Mouse (Mus musculus): Measurements from ENCODE around the gene Notch4. TPM values are rescaled to one million over a fixed set of nuclear protein-coding genes. Genes with fewer than 3 reads are reported as not detected.

Notch4 gene
- polyA plus RNA-seq, 1 experiment from 2014 or later = 8.4 TPM

DNA sequence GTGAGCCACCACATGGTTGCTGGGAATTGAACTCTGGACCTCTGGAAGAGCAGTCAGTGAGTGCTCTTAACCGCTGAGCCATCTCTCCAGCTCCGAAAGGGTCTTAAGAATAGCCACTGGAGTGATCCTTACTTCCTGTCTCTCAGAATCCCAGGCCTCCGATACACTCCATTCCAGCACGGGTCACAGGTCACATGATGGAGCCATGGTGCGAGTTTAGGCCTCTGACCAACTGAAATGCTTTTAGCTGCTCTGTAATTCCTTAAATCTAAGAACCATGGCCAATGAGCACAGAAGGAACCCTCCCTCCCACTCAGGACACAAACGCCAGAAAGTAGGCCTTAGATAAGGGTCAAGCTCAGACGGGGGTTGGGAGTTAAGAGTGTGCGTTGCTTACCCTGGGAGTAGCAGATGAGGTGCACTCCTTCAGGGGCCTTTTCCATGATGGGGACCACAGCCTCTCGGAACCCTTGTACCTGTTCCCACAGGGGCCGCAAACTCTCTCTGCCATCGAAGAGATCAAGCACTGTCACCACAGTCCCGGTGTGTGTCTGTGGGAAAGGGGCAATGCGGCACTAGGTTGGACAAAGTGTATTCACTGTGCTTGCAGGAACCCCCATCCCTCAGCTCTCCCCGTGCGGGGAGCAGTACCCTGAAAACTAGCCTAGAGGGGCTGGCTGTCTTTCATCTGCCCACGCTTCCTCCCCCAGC is 62.1 kb downstream of the Notch4 start:
- peaks cover 32% of the 10 kb centered on the region for H3K27me3 ChIP-seq (ENCODE audit: insufficient read depth, poor library complexity, severe bottlenecking)
- peaks cover 42% of the 10 kb centered on the region for H3K4me1 ChIP-seq
- peaks cover 32% of the 10 kb centered on the region for H3K36me3 ChIP-seq
- H3K4me3 ChIP-seq = peak overlapping the region; percentile 70
- H3K9me3 ChIP-seq = no peaks in the 10 kb centered on the region
- no peak for DNase-seq (ENCODE audit: low spot score)
- H3K27ac ChIP-seq = peak overlapping the region; percentile 93
- 48% methylated on average over 16 of the region's 16 CpGs for WGBS

DNA sequence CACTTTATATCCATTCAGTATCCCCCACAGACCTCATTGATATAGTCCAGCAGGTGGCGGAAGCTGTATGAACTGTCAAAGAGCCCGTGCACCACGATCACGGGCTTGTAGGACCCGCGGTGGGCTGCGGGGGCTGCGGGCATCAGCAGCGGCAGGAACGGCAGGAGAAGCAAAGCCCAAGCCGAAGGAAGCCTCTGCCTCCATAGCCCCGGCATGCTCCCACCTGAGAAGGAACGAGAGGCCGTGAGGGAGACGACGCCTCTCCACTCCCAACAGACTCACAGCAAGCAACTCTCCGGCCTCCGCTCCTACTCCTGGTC is 62.7 kb downstream of the Notch4 start:
- H3K27me3 ChIP-seq (ENCODE audit: insufficient read depth, poor library complexity, severe bottlenecking) = peaks cover 37% of the 10 kb centered on the region
- DNase-seq (ENCODE audit: low spot score) = no peak
- H3K4me3 ChIP-seq = peak overlapping the region; percentile 70
- peaks cover 29% of the 10 kb centered on the region for H3K36me3 ChIP-seq
- peak overlapping the region; percentile 93 for H3K27ac ChIP-seq
- WGBS = under 1% methylated on average over 18 of the region's 18 CpGs
- no peaks in the 10 kb centered on the region for H3K9me3 ChIP-seq
- H3K4me1 ChIP-seq = peaks cover 48% of the 10 kb centered on the region

GRCm38 (mm10) chr17:34627093-34627942 is 63.2 kb downstream of the Notch4 start:
- Histone ChIP-seq H3K4me1 (peaks cover 53% of the 10 kb centered on the region), H3K9me3 (no peaks in the 10 kb centered on the region), H3K27me3 (ENCODE audit: insufficient read depth, poor library complexity, severe bottlenecking) (peaks cover 43% of the 10 kb centered on the region), H3K27ac (peak overlapping the region; percentile 93), H3K36me3 (peaks cover 24% of the 10 kb centered on the region), H3K4me3 (peak overlapping the region; percentile 70)
- peak; percentile 96 for DNase-seq (ENCODE audit: low spot score)
- 0% methylated on average over 45 of the region's 45 CpGs for WGBS

DNA sequence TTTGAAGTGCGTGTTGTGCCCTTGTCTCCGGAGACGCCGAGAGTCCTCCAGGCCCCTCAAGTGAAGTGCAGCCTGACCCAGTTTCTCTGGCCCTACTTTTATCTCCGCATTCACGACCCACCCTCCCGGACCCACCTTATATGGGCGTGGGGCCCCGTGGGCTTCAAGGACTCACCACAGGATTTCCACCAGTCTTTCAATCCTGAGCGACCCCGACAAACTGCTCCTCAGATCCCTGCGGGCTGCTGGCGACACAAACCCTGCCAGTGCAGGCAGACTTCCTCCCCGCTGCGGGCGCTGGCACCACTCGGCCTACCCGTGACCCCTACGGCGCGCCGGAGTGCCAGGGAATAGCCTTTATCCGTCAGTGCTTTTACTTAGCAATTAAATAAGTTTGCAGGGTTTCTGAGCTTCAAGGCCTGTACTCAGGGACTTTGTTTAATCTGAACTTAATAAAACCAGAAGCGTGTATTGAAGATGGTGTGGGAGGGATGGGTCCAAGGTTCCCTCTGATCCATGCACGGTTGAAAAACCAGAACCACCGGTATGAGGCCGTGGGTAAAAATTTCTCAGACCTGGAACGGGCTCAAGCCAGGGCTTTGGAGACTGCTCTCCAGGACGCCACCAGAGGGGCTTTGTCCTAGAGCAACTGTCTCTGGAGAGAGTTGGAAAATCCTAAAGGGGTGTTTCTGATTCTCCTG is 64.0 kb downstream of the Notch4 start, which contains the start of gene Ppt2:
Gene Ppt2, minus strand, starts transcription at position 568 of the 701 bp plus-strand sequence.
- H3K27ac ChIP-seq = peak within 1 kb of the TSS; percentile 93
- WGBS = 4% methylated on average over 29 of the region's 29 CpGs
- H3K9me3 ChIP-seq = no peaks in the 10 kb centered on the region
- H3K4me3 ChIP-seq = peak within 1 kb of the TSS; percentile 70
- peaks cover 51% of the 10 kb centered on the region for H3K27me3 ChIP-seq (ENCODE audit: insufficient read depth, poor library complexity, severe bottlenecking)
- peaks cover 55% of the 10 kb centered on the region for H3K4me1 ChIP-seq
- peaks cover 16% of the 10 kb centered on the region; the same call in 1 of the 2 replicates for H3K36me3 ChIP-seq
- peak; percentile 91 for DNase-seq (ENCODE audit: low spot score)

GRCm38 (mm10) chr17:34628644-34628967 is 64.5 kb downstream of the Notch4 start:
- Histone ChIP-seq H3K4me1 (peaks cover 55% of the 10 kb centered on the region), H3K27ac (peak overlapping the region; percentile 93), H3K4me3 (peak overlapping the region; percentile 70), H3K27me3 (ENCODE audit: insufficient read depth, poor library complexity, severe bottlenecking) (peaks cover 56% of the 10 kb centered on the region), H3K36me3 (peaks cover 11% of the 10 kb centered on the region; the same call in 1 of the 2 replicates), H3K9me3 (no peaks in the 10 kb centered on the region)
- no peak for DNase-seq (ENCODE audit: low spot score)
- 29% methylated on average over 5 of the region's 5 CpGs for WGBS

DNA sequence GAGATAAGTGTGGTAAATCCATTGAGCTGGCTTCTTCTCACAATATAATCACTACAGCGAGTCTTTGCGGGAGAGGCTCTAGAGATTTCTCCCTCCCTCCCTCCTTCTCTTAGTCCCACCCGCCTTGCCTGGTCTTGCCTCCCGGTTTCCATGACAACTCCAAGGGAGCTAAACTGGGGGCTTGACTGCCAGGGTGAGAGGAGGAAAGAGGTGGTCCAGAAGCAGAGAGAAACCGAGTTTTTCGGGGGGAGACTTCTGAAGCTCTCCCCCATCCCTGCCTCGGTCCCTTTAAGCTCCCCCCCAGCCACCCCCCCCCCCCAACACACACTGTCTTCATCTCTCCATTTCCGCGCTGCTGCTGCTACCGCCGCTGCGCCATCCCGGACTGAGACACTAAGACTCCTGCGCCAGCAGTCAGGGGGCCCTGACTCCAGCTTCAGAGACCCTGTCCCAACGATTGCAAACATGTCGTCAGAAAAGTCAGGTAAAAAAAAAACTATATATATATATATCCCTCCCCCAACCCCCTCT is 65.2 kb downstream of the Notch4 start, which contains the start of gene Prrt1:
Gene Prrt1, plus strand, starts transcription at position 313 of the 531 bp plus-strand sequence.
- Histone ChIP-seq H3K27me3 (ENCODE audit: insufficient read depth, poor library complexity, severe bottlenecking) (peaks cover 62% of the 10 kb centered on the region), H3K9me3 (no peaks in the 10 kb centered on the region), H3K4me1 (peaks cover 55% of the 10 kb centered on the region), H3K36me3 (peaks cover 6% of the 10 kb centered on the region; the same call in 1 of the 2 replicates), H3K4me3 (peak within 1 kb of the TSS; percentile 70), H3K27ac (peak within 1 kb of the TSS; percentile 93)
- DNase-seq (ENCODE audit: low spot score) = no peak
- WGBS = 2% methylated on average over 16 of the region's 16 CpGs

- no peak for DNase-seq (ENCODE audit: low spot score)
- Histone ChIP-seq H3K27me3 (ENCODE audit: insufficient read depth, poor library complexity, severe bottlenecking) (peaks cover 62% of the 10 kb centered on the region), H3K4me1 (peaks cover 55% of the 10 kb centered on the region), H3K27ac (0 out of 2 replicates have a peak overlapping the region, but pooled peaks have one; percentile 1), H3K36me3 (peaks cover 6% of the 10 kb centered on the region; the same call in 1 of the 2 replicates), H3K4me3 (peak overlapping the region; percentile 57), H3K9me3 (no peaks in the 10 kb centered on the region)
- WGBS = 15% methylated on average over 12 of the region's 12 CpGs
Observed at GRCm38 (mm10) chr17:34629796-34630603, 65.9 kb downstream of the Notch4 start.

- DNase-seq (ENCODE audit: low spot score) = no peak
- Histone ChIP-seq H3K27ac (0 out of 2 replicates have a peak overlapping the region, but pooled peaks have one; percentile 1), H3K27me3 (ENCODE audit: insufficient read depth, poor library complexity, severe bottlenecking) (peaks cover 68% of the 10 kb centered on the region), H3K4me1 (peaks cover 54% of the 10 kb centered on the region), H3K4me3 (peak overlapping the region; percentile 57), H3K9me3 (no peaks in the 10 kb centered on the region), H3K36me3 (no peaks in the 10 kb centered on the region)
- WGBS = 2% methylated on average over 48 of the region's 48 CpGs
Observed at GRCm38 (mm10) chr17:34630761-34631301, 66.8 kb downstream of the Notch4 start.

DNA sequence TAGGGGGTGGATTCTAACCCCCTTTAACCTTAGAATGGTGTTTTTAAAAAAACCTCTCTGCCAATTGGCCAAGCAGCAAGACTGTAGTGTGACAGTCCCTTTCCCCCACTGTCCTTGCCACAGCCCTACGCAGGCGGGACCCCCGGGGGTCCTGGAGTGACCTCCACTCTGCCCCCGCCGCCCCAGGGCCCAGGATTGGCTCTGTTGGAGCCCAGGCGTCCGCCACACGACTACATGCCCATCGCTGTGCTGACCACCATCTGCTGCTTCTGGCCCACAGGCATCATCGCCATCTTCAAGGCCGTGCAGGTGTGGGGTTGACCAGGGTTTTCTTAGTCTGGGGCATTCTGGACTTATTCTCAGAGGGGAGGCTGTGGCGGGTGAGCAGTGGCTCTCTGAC is 67.6 kb downstream of the Notch4 start:
- WGBS = 6% methylated on average over 12 of the region's 12 CpGs
- peak overlapping the region; percentile 57 for H3K4me3 ChIP-seq
- no peak for DNase-seq (ENCODE audit: low spot score)
- peaks cover 45% of the 10 kb centered on the region for H3K4me1 ChIP-seq
- no peaks in the 10 kb centered on the region for H3K36me3 ChIP-seq
- H3K9me3 ChIP-seq = no peaks in the 10 kb centered on the region
- H3K27ac ChIP-seq = 0 out of 2 replicates have a peak overlapping the region, but pooled peaks have one; percentile 42
- H3K27me3 ChIP-seq (ENCODE audit: insufficient read depth, poor library complexity, severe bottlenecking) = peaks cover 73% of the 10 kb centered on the region

DNA sequence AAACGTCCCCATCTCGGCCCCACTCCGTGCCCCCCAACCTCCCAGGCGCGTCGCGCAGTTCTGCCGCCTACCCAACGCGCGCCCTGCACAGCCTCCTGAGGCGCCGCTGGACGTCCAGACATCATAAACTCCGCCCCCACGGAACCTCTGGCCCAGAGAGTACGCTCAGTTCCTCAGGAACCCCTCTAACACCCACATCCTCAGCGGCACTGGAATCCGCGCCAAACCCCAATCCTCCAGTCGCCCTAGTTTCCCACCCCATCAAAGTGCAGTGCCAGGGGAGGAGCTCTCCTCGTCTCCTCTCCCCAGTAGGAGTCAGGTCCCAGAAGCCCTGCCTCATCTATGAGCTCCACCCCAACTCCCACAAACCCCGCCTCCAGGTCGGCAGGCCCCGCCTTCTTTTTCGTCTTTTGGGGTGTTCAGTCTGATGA is 68.2 kb downstream of the Notch4 start:
- H3K27me3 ChIP-seq (ENCODE audit: insufficient read depth, poor library complexity, severe bottlenecking) = peaks cover 73% of the 10 kb centered on the region
- H3K4me1 ChIP-seq = peaks cover 44% of the 10 kb centered on the region

DNA sequence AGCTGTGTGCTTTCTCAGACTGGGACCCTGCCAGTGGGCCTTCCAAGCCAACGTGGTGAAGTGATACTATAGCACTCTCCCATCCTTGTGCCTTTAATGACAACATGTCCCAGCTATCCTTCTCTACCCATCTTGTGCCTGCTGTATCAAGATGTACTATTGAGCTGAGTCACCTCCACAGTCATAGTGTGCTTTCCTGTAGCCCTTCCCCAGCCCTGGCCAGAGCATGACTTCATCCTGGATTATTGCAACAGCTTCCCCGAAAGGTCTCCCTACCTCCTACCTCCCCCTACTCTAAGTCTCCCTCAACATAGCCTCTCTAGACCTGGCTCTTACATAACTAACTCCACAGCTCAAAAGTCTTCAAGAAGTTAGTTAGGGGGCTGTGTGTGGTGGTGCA is 71.6 kb downstream of the Notch4 start:
- H3K9me3 ChIP-seq = no peaks in the 10 kb centered on the region

More for the DNA sequence above, 68.2 kb downstream of the Notch4 start:
- H3K27ac ChIP-seq = peak overlapping the region; percentile 42; the same call in 1 of the 2 replicates
- WGBS = 2% methylated on average over 26 of the region's 26 CpGs
- H3K9me3 ChIP-seq = no peaks in the 10 kb centered on the region
- no peak for DNase-seq (ENCODE audit: low spot score)
- peak overlapping the region; percentile 57 for H3K4me3 ChIP-seq
- no peaks in the 10 kb centered on the region for H3K36me3 ChIP-seq

More for the DNA sequence above, 71.6 kb downstream of the Notch4 start:
- WGBS = 79% methylated on average over 2 of the region's 2 CpGs
- Histone ChIP-seq H3K4me3 (no peak overlapping the region), H3K36me3 (no peaks in the 10 kb centered on the region), H3K27me3 (ENCODE audit: insufficient read depth, poor library complexity, severe bottlenecking) (peaks cover 46% of the 10 kb centered on the region), H3K27ac (no peak overlapping the region), H3K4me1 (peaks cover 18% of the 10 kb centered on the region)
- DNase-seq (ENCODE audit: low spot score) = no peak
